Mouse (Mus musculus) layer of hippocampus, postnatal 10 days (tissue): Measurements from ENCODE around the gene Pdap1. TPM values are rescaled to one million over a fixed set of nuclear protein-coding genes. Genes with fewer than 3 reads are reported as not detected.
A peak's percentile ranks its signal among the peaks of the same experiment; 100 is the strongest.
"Not testable (repeated sequence)": the region's sequence is repeated elsewhere in the genome, so short reads cannot be mapped to it uniquely, and the experiment has no call there.

Experiments
- DNase-seq, 2 experiments: peaks; one replicate each; pipeline ENCODE4 v3.0.0; 2021; ENCODE audit warnings: low spot score in 2 of 2
- total RNA-seq, 2 experiments: library from RNA; stranded (reverse); gene quantifications; 2 replicates each; pipeline ENCODE4 v1.2.3; 2021

The Pdap1 gene
- total RNA-seq, 2 experiments from 2014 or later = 139 to 140 TPM

DNA sequence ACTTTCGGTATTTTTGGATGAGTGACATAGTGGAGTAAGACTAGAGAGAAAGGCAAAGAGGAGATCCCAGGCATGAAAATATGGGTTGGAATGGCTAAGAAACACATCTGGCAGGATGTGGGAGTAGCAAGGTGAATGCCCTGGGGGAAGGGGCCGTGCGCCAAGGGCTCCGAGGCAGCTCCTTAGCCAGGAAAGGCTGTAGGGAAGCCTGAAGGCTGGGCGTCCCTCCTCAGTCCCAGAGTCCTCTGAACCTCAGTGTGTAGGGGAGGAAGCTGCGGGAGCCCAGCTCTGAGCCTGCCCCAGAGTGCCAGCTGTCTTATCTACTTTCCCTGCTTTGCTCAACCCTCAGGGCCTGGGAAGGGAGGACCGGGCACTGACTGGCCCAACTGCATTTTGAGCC, 19.1 kb downstream of the Pdap1 start:
- DNase-seq = no peak

- no peak for DNase-seq
Observed at GRCm38 (mm10) chr5:145119385-145119784, 20.7 kb downstream of the Pdap1 start.

DNA sequence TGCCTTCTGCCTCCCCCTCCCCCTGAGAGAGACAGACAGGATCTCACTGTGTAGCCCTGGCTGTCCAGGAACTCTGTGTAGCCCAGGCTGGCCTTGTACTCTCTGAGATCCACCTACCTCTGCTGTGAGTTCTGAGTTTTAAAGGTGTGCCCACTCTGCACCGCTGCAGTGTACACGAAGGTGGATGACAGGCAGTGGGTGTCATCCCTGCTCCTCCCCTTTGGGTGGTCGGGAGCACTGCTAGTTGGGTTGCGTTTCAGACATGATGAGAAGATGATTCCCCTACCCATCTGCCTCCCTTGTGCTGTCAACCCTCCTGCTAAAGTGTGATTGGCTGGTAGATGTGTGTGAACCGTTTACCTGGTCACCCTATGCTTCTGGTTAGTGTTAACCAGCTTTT, 21.6 kb downstream of the Pdap1 start:
- no peak for DNase-seq

- DNase-seq = no peak
Observed at GRCm38 (mm10) chr5:145118005-145118404, 22.0 kb downstream of the Pdap1 start.

DNA sequence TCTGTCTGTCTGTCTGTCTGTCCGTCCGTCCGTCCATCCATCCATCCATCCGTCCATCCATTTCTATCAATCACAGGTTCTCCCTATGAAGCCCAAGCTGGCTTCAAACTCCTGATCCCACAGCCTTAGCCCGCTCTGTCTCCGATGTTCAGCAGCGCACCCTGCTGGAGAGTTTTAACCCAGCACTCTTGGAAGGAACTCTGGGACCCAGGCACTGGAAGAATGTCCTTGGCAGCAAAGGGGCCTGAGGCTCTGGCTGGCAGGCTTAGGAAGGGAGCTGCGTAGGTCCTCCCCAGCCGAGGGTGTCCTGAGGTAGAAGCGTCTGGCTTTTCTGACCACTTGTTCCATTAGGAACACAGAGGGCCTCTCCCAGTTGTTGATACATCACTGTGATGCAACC, 23.1 kb downstream of the Pdap1 start:
- DNase-seq = peak; percentile 73 to 75

DNA sequence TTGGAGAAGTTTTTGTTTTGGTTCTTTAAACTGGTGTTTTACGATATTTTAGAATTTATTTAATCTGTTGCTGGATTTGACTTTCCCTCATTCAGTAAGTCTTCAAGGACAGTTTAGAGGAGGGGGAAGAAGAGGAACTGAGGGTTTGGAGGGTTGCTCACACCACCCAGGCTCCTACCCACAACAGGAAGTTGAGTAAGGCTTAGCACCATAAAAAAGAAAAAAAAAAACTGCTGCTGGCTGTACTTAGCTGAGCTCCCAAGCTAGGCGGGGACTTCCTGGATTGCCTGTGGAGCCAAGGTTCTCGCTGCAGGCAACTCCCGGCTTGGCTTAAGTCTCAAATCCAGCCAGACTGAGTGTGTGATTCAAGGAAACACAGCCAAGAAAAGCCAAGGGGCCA, 23.7 kb downstream of the Pdap1 start:
- no peak for DNase-seq

GRCm38 (mm10) chr5:145115736-145116135, 24.3 kb downstream of the Pdap1 start:
- no peak for DNase-seq

GRCm38 (mm10) chr5:145114606-145115473, 25.2 kb downstream of the Pdap1 start:
- peak; percentile 54 to 68 for DNase-seq

GRCm38 (mm10) chr5:145114071-145114605, 25.9 kb downstream of the Pdap1 start, which contains the start of gene Arpc1b:
TSS of gene Arpc1b (plus strand) at chr5:145114215.
- peak in 1 of 2 experiments; percentile 59 for DNase-seq

DNA sequence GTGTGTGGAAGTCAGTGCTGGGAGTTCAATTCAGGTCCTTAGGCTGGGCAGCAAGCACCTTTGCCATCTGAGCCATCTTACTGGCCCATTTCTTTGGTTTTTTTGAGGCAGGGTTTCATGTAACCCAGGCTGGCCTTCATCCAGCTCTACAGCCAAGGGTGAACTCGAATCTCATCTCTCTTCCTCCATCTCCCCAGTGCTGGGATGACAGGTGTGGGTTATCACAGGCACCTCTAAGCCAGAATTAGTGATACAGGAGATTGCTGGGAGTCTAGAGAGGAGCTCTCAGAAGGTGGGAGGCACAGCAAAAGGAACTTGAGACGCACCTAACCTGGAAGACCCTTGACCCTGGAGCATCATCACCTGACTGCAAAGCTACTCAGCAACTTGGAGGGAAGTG, 26.6 kb downstream of the Pdap1 start:
- no peak for DNase-seq

GRCm38 (mm10) chr5:145112566-145112965, 27.5 kb downstream of the Pdap1 start:
- no peak for DNase-seq

DNA sequence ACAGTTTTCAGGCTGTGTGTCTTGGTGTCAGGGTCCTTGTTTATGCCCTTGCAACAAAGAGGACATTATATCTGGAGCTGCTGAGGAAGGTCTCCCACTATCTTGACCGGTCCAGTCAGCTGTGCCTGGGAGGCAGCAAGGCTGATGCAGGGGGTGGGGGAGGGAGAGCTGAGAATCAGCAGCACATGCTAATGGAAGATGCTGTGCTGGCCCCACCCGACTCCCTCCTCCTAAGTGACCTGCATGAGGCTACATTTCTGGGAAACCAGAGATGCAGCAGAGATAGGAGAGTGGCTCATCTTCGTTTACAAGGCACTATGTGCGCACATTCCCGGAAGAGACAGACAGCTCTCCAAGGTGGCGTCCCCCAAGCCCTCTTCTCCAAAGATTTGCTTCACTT, 29.6 kb downstream of the Pdap1 start:
- peak in 1 of 2 experiments; percentile 7 for DNase-seq

DNA sequence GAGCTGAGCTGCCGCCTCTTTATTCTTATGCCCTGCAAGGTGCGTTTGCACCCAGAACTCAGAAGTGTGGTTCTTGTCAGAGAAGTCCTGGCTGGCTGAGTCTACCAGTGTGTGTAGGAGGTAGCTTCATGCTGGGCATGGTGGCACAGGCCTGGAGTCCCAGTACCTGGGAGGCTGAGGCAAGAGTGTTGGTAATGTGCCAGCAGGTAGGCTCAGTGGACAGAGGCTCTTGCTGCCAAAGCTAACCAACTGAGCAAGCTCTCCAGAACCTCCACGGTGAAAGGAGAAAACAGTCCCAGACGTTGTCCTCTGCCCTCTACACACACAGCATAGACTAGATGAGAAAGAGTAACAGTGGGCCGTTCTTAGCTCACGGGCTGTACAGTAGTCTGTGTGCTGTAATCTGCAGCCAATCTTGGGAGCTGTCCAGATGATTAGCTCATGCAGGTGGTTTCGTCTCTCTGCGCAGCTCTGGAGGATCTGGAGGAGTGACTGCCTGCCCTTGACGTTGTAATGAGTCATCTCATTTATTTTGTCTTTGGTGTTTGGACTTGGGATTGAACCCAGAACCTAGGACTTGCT, 34.3 kb downstream of the Pdap1 start:
- peak in 1 of 2 experiments; percentile 4 for DNase-seq

DNA sequence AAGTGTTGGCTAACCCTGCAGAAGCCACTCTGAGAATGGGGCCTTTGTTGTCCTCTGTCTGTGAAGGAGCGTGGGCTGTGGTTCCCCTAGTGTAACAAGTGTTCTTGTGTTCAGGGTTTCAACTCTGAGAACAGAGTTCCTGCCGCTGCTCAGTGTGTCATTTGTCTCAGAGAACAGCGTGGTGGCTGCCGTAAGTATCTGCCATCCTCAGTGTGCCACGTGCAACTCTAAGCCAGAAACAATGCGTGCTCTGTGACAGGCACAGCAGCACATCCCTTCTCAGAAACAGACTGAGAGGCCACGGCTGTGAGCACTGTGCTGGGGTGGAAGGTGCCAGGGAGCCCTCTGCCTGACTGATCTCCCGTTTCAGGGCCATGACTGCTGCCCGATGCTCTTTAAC, 35.7 kb downstream of the Pdap1 start:
- no peak for DNase-seq

DNA sequence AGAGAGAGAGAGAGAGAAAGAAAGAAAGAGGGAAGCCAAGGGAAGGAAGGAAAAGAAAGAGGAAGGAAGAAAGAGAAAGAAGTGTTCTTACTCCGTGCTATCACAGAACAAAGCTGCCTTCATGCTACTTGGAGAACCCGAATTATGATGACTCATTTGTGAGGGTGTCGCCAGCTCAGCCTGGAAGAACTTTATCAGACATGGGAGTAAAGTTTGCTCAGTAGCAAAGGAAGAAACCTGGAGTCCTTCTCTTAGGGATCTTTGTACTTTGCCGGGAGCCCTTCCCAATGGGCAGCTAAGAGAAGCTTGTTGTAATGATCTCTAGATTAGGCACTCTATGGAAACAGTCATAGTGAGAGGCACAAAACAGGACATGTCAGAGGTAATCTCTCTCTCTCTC, 37.3 kb downstream of the Pdap1 start:
- DNase-seq = no peak

- not testable (repeated sequence) for DNase-seq
Observed at GRCm38 (mm10) chr5:145101451-145101850, 38.6 kb downstream of the Pdap1 start.

DNA sequence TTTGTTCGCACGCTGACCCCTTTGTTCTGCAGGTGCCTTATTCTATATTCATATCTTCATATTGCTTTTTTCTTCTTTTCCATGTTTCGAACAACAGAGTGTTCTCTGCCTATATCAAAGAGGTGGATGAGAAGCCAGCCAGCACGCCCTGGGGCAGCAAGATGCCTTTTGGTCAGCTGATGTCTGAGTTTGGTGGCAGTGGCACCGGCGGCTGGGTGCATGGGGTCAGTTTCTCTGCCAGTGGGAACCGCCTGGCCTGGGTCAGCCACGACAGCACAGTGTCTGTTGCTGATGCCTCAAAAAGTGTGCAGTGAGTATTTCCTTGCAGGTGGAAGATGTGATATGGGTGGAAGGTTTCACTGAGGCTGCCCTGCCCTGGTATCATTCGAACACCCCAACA, 39.1 kb downstream of the Pdap1 start:
- no peak for DNase-seq

GRCm38 (mm10) chr5:145098340-145098821, 41.7 kb downstream of the Pdap1 start:
- DNase-seq = no peak

- no peak for DNase-seq
Observed at GRCm38 (mm10) chr5:145096195-145096594, 43.8 kb downstream of the Pdap1 start.

GRCm38 (mm10) chr5:145089878-145090277, 50.2 kb downstream of the Pdap1 start:
- DNase-seq = no peak

DNA sequence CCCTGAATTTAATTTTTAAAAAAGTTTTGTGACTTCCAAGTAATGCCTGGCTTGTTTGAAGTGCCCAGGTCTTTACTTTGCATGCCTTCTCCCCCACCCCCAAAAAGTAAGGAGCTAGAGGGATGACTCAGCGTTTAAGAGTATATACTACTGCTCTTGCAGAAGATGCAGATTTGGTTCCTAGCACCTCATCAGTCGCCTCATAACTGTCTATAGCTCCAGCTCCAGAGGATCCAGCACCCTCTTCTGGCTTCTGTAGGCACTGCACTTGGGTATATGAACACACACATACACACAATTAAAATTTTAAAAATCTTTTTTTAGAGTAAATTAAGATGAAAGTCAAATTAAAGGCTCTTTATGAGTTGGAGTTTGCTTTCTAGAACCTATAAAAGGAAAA, 51.9 kb downstream of the Pdap1 start:
- no peak for DNase-seq

- DNase-seq = no peak
Observed at GRCm38 (mm10) chr5:145084822-145085221, 55.2 kb downstream of the Pdap1 start.
